Mouse (Mus musculus) heart, adult 8-10 months (tissue): ENCODE results near the gene Gm17949. TPM values are rescaled to one million over a fixed set of nuclear protein-coding genes. Genes with fewer than 3 reads are reported as not detected.

ENCODE experiments used
- DNase-seq: peaks from one replicate; pipeline ENCODE4 v3.0.0; 2022; ENCODE audit warnings: low spot score
- total RNA-seq, 4 experiments: library from RNA; stranded (reverse); gene quantifications; 2 replicates each; pipeline ENCODE4 v1.2.4; 2022

The Gm17949 gene
- total RNA-seq, 4 experiments from 2014 or later, result 0.37 to 0.60 TPM; not detected in 2

- DNase-seq, result peak; percentile 97
Observed at GRCm38 (mm10) chr17:56990115-56990746, 21.0 kb upstream of the Gm17949 start, which contains the start of gene Clpp. TSS of gene Clpp (plus strand) at chr17:56990305.

GRCm38 (mm10) chr17:56990966-56991365 lies 20.3 kb upstream of the Gm17949 start:
- DNase-seq, result no peak

- DNase-seq, result no peak
Observed at GRCm38 (mm10) chr17:56995046-56995445, 16.2 kb upstream of the Gm17949 start.

GRCm38 (mm10) chr17:56996506-56996905 lies 14.8 kb upstream of the Gm17949 start:
- DNase-seq, result no peak

GRCm38 (mm10) chr17:56997029-56997667 lies 14.1 kb upstream of the Gm17949 start, which contains the start of gene Alkbh7:
TSS of gene Alkbh7 (plus strand) at chr17:56997339.
- DNase-seq, result peak; percentile 98

GRCm38 (mm10) chr17:56999414-56999813 lies 11.9 kb upstream of the Gm17949 start:
- no peak for DNase-seq

GRCm38 (mm10) chr17:56999968-57000609 lies 11.2 kb upstream of the Gm17949 start, which contains the start of gene Pspn:
TSS of gene Pspn (minus strand) at chr17:57000018.
- DNase-seq, result no peak

- DNase-seq, result no peak
Observed at GRCm38 (mm10) chr17:57001228-57001627, 10.0 kb upstream of the Gm17949 start.

- no peak for DNase-seq
Observed at GRCm38 (mm10) chr17:57003994-57004393, 7.3 kb upstream of the Gm17949 start.

GRCm38 (mm10) chr17:57007137-57007905 lies 3.9 kb upstream of the Gm17949 start:
- no peak for DNase-seq

GRCm38 (mm10) chr17:57010911-57011235 lies 396 bp upstream of the Gm17949 start:
- no peak for DNase-seq

- no peak for DNase-seq
Observed at GRCm38 (mm10) chr17:57012245-57012795, 1.1 kb downstream of the Gm17949 start.

GRCm38 (mm10) chr17:57019693-57020092 lies 8.4 kb downstream of the Gm17949 start:
- no peak for DNase-seq

- DNase-seq, result no peak
Observed at GRCm38 (mm10) chr17:57020960-57021359, 9.7 kb downstream of the Gm17949 start.

- no peak for DNase-seq
Observed at GRCm38 (mm10) chr17:57027471-57027870, 16.2 kb downstream of the Gm17949 start.

GRCm38 (mm10) chr17:57029691-57030090 lies 18.4 kb downstream of the Gm17949 start:
- DNase-seq, result no peak

GRCm38 (mm10) chr17:57030931-57031660 lies 19.8 kb downstream of the Gm17949 start, which contains the start of gene Khsrp:
TSS of gene Khsrp (minus strand) at chr17:57031522.
- no peak for DNase-seq

GRCm38 (mm10) chr17:57031661-57032420 lies 20.6 kb downstream of the Gm17949 start:
- DNase-seq, result peak; percentile 100

GRCm38 (mm10) chr17:57032854-57033253 lies 21.6 kb downstream of the Gm17949 start:
- no peak for DNase-seq

- DNase-seq, result no peak
Observed at GRCm38 (mm10) chr17:57038978-57039377, 27.7 kb downstream of the Gm17949 start.
